Mouse (Mus musculus) cerebellum, adult (tissue): ENCODE data around the gene Proser2.
"Not testable (repeated sequence)": the region's sequence is repeated elsewhere in the genome, so short reads cannot be mapped to it uniquely, and the experiment has no call there.

Experiments used
- ATAC-seq: cut with Nextera tagmentation; 2 replicates; pipeline ENCODE4 v1.9.2; 2017; ENCODE audit warnings: mild to moderate bottlenecking, moderate library complexity, mixed read lengths; ENCODE audit not compliant: insufficient number of reproducible peaks, low FRiP score, low TSS enrichment

Proser2 gene

DNA sequence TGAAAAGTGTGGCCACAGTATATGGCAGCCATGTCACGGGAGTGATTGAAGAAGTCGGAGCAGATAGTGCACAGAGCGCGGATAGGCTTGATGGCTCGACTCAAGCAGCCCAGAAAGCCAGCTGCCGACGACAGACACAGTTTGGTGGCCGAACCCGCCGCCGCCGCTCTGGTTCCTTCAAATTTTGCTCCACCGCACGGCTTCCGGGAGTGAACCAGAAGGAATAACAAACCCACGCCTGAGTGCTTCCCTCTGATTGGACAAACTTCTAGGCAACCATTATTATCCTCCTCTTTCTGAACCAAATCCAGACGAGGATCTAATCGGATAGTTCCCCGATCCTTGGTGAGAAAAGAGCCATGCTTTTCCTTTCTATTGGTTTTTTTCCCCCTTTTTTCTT, 3.9 kb upstream of the Proser2 start:
- ATAC-seq, result no peak

DNA sequence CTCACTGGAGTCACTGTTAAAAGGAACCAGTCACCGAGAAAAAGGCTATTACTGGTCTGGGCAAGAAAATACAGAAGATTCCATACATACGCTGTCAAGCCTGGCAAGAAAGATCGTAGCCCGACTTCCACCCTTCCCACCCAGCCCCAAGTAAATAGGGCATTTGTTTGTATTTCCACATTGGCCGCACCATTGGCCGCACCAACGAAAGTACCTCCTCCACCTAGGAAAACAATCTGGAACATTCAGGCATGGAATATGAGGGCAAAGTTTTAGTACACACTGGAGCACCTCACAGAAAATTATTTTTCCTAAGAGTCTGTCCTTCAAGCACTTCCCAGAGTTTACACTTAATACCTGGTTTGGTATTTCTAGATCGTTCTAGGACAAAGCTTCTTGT, 1.1 kb downstream of the Proser2 start:
- no peak for ATAC-seq

DNA sequence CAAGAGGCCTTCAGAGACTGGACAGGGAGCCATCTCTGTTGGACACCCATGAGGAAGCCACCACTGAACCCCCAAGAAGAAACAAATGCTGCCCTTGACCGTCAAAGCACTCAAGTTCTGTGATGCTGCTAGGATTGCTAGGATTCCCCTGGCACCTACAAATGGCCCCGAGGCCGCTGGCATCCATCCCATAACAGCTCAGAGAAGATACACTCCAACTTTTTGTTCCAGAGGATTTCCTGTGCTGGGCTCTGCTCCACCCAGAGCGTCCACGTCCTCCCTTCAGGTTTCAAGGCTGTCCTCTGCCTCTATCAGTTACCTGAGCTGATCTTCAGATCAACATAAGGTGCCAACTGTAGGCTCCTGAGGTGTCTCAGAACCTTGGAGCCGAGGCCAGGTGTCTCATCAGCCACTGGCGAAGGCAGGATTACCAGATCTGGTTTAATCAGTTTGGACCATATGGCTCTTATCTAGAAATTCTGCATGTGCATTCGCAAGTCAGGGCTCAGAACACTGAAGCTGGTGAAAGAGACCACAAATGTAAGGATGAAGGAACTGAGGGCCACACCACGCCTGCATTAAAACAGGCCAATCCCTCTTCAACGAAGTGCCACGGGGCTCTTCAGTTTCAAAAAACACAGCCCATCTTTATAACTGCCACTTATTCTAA, 1.7 kb downstream of the Proser2 start:
- no peak for ATAC-seq

DNA sequence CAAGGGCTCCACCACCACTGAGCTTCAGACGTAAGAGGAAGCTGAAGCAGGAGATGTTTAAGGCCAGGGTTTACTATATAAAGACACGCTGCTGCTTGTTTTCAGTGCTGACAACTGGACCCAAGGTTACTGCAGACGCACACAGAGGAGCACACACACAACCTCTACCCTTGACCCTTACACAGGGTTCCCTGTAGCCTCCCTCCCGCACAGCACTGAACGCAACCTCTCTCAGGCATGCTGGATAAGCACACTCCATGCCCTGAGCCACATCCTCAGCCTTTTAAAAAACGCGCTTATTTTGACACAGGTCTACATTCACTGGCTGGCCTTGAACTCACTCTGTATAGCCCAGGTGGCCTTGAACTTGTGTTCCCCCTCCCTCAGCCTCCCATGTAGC, 7.0 kb downstream of the Proser2 start:
- ATAC-seq, result no peak

DNA sequence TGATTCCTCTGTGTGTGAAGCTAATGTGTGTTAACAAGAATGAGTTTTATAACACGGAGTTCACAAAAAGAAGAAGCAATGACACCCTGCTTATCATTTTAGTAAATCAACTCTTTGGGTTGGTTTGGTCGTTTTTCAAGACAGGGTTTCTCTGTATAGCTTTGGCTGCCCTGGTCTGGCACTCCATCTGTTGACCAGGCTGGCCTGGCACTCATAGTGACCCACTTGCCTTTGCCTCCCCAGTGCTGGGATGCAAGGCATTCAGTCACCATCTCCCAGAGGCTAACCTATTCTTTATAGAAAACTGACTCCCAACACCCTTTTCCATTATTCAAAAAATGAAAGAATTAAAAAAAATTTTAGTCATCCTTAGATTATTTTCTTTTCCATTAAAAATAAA, 8.9 kb downstream of the Proser2 start:
- peak; percentile 82 for ATAC-seq

DNA sequence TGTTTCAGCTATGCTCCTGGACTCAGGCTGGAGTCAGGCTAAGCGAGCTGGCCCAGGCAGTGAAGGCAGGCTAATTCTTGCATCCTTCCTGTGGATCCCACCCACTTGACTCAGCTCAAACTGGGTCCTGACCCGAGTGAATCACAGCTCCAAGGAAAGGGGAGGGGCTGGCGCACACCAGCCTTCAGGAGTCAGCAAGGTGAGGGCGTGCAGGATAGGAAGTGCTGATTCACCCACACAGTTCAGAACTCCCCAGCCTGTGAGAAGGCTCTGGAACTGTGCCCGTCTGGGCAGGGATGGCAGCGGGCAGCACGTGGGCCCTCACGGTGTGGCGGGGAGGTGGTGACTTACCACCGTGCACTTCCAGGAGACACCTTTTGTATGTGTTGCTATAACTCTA, 11.8 kb downstream of the Proser2 start:
- ATAC-seq, result peak; percentile 4; the same call in 1 of the 2 replicates

DNA sequence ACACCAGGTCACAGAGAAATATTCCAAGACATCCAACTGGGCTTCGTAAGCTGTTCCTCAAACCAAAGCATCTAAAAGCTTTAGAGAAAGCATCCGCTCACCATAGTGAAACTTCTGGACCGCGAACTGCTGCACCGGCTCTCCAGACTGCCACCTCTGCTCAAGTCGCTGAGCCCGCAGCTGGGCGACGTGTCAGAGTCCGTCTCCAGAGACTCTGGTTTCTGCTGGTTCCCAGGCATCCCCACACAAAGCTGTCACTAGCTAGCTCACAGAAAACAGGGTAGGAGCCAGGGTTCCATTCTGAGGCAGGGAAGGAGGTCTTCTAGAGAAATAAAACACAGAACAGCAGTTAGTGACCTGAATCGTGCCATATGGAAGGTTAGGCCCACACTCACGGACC, 16.2 kb downstream of the Proser2 start:
- no peak for ATAC-seq

DNA sequence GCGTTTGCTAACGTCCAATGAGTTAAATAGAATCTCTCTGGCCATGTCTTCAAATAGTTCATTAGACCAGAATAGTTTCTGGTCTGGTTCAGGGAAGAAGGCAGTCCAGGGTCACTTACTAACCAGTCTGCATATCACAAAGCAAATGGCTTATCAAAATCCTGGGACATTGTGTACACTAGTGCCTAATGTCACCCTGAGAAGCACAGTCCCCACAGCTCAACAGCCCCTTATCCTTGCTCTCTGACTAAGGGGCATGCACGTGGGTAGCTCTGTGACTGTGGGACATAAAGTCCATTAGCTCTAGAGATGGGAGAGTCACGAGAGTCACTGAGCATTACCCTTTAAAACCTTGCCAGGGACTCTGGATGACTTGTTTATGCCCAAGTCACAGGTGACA, 17.4 kb downstream of the Proser2 start:
- ATAC-seq, result no peak

DNA sequence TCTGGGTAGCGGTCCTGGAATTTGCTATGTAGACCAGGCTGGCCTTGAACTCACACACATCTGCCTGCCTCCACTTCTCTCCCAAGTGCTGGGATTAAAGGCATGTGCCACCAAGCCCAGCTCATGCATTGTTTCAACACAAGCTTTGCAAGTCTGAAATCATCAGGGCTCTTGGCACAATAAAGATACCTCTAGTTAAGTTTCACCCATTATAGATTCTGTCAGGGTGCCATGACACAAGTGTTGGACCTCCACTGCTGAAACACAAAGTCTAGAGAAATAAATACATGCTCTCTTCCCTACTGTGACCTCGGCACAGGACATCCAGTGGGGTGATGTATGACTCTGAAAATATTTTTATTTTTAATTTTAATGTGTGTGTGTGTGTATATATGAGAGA, 24.6 kb downstream of the Proser2 start:
- ATAC-seq, result no peak

DNA sequence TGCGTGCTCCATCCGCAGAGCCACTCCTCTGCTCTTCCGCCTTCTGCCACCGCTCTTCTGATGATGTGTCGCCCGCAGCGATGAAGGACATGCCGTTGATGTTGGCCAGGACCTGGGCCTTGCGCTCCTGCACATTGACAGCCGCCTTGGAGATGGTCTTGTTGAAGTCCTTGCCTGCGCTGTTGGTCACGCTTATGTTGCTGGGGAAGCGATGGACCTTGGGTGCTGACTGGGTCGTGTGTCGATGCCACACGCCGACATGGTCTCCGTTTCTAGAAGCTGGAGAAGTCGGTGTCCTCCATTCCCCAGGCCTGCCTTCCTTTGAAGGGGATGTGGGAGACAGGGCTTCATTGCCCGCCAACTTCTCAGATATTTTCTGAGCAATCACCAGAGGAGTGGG, 29.3 kb downstream of the Proser2 start:
- ATAC-seq, result no peak

DNA sequence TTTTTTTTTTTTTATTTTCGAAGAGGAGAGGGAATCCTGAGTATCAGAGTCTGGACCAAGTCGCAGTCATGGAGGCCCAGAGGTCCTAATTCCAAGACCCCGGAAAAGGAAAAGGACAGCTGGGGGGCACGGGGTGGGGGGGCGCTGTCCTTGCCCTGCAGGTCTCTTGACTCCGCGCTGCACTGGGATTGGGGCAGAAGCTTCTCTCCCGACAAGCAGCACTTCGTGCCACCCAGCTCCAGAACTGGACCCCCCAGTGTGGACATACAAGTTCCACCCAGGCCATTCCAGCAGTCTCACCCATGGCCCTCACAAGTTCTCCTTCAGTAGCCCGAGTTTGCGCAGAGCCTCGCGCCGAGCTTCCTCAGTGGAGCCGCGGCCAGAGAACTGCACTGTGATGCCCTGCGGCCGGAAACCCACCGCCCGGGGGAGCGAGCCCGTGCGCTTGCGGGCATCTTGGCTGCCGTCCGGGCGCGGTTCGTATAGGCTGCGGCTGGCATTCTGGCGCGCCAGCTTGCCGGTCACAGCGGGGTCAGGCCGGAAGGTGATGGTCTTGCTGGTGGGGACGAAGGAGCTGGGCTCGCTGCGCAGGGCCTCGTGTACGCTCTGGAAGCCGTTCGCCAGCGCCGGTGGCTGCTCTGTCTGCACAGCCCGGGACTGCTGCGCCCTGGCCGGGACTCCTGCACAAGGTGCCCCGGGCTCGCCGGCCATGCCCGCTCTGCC, 29.8 kb downstream of the Proser2 start:
- ATAC-seq, result peak; percentile 50; the same call in 1 of the 2 replicates

DNA sequence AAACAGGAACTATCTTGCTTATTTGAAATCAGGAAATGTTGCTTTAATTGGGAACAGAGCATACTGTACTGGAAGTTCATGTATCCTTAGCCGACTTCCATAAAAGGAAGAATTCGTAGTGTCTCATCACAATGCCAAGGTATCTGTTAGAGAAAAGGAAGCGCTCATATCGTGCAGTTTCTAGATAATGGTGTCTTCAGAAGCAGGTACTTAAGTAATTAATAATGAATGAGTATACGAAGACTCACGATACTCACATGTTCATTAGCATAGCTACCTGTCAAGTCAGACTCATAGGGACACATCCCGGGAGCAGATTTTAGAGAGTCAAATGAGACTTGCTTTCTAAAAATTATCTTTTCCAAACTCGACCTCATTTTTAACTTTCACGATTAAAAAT, 30.6 kb downstream of the Proser2 start:
- ATAC-seq, result no peak

DNA sequence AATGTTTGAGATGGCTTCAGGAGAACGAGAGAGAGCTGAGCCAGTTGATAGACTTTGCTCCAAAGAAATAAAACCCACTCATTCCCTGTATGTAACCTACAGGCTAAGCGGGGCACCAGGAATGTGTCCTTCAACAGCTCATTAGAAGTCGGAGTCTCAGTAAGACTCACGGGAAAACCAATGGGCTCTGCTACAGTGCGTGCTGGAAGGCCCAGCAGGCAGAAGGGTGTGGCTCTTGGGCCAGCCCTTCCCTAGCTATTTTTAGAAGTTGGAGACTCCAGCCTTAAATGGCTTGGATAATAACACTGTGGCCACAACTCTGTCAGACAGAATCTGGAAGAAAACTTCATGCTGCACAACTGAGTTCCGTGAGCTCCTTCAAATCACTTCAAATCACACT, 31.1 kb downstream of the Proser2 start:
- ATAC-seq, result no peak

DNA sequence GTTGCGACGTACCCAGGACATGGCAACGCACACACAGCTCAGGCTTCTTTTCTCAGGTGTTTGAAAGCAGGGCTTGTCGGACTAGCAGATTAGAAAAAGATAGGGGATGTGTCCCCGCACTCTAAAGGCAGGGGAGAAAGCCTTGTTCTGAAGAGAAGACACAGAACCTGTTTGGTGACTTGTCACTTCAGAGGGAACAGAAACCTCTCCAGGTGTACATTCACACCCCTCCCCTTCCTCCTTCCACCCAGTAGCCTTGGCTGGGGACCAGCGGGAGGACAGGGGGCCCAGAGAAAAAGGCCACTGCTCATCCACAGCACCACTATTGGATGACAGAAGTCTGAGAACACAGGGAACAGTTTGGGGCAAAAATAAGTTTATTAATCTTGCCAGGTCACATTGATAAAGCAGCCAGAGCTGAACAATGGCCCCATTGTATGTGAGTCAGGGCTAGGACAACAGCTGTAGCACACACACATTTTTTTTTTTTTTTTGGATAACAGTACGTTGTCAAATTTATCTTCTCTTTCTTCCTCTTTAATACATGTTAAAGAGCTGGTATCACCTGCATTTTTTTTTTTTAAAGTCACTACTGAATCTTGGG, 32.8 kb downstream of the Proser2 start:
- no peak for ATAC-seq

DNA sequence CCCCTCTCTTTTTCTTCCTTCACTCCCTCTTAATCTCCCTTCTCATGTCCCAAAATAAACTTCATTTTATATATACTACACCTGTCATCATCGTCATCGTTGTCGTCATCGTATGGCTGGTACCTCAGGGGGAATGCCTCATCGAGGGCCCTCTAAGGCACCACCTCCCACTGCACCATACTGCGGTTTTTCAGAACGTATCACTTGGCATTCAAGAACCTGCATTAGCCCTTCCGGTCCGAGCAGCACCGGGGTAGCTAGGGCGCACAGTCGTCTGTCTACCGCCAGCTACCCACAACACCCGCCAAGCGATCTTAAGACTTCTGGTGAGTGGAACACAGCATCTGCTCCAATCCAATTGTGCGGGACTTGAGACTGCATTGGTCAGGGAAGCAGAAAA, 40.1 kb downstream of the Proser2 start:
- not testable (repeated sequence) for ATAC-seq

DNA sequence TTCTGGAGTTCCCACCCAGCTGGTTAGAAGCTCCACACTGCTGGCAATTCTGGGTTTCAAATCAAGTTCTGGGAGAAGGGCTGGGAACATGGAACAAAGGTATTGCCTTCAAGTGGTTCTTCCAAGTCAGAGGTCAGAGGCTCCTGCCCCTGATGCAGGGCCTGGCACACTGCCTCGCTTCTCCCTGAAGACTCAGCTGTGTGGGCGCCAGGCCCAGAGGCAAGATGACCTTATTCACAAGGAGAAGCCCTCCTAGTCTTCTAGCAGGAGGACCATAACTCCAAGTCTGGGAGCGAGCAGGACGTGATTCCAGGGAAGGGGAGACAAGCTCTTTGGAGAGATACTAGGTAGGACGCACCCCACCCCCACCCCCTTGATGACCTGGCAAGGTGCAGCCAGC, 42.9 kb downstream of the Proser2 start:
- no peak for ATAC-seq

DNA sequence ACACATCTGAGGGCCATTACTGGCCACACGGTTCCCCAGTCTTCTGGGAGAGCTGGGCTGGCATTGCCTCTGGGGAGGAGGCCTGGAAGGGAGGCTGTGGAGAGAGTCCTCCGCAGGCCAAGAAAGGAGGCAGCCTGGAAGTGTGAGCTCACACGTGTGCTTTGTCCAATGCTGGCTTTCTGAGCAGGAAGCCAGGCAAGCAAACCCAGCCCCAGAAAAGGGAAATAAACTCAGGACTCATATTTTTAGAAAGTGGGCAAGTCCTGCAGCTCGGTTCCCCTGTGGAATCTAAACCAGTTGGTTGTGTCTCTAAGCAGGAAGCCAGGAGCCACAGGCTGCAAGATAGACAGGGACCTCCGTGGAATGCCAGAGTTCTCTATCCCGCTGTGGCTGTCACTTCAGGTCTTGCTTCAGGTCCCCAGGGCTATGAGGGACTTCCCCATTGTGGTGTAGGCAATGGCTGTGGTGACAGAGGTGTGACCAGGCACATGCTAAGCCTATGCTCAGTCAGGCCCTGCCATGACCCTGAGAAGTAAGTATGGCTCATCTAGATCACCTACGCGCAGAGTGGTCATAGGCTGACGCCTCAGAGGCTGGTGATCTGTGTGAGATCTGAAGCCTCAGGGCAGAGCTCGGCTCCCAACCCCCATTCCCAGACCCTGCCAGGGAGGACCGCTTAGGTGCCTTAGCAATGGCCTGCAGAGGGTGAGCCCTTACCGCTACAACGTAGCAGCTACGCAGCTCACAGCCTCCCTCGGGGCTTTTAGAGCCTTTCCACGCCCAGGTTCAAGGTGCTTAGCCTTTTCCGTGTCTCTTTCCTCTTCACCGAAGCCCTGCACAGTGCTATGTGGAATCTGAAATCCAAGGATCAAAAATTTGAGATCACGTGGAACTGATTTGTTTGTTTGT, 44.1 kb downstream of the Proser2 start:
- ATAC-seq, result no peak

DNA sequence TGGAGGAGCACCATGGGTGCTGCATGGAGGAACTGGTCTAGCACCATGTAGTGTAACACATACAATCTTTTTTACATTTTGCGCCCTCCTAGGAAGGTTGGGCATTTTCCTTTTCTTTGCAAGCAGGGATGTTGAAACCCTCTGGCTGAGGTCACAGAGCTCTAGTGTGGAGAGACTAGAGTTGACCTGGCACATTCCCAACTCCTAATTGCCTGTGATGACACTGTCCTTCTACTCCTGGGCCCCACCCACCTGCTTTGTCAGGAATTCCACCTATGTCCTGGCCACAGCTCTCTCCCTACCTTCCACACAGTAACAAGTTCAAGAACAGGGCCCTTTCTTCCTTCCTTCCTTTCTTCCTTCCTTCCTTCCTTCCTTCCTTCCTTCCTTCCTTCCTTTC, 46.3 kb downstream of the Proser2 start:
- ATAC-seq, result no peak

DNA sequence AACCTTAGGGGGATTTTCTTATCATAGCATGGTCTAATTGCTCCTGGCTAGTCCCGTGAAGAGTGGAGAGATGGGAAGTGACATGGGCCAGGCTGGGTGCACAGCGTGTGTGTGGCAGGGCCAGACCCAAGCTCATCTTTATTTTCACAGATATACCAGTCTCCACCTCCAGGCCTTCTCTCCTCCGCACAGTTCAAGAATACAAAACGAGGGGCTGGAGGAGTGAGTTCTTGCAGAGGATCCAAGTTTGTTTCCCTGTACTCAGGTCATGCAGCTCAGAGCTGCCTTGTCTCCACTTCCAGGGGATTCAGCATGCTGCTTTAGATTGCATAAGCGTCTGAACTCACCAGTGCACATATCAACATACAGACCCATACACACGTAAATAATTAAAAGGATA, 47.4 kb downstream of the Proser2 start:
- ATAC-seq, result no peak

DNA sequence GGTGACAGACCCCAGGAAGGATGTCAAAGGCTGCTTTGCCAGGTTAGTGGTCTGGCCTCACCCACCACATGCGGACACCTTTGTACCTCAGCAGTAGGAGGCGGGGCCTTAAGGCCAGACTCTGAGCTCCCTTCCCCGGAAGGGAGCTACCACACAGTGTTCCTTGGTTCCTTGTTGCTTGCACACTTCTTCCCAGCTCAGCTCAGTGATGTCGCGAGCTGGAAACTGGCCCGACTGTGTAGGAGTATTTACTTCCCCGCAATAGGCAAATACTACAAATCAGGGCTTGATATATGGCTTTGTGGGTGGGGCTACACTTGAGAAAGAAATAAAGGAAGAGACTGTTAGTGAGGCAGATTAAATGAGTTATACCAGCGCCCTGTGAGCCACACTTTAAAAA, 48.9 kb downstream of the Proser2 start:
- ATAC-seq, result no peak

DNA sequence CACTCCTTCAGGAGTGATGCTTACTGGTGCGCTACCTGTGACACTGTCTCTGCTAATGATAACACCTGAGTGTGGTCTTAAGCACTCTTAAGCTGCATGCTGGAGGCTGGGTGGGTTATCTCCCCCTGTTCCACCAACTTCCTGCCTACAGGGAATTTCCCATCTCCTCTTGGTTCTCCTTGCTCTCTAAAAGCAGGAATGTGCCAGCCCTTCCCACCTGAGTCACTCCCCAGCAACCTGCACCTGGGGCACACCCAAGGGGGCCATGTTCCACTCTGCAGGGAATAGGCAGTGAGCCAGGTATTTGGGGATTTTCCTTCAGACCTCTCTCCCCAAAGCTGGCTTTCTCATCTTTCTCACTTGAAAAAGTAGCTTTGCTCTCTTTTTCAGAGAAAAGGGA, 50.0 kb downstream of the Proser2 start:
- ATAC-seq, result no peak
